Mouse (Mus musculus): ENCODE data around the gene Ifnk.

GRCm38 (mm10) chr4:35136996-35137395 lies 14.9 kb upstream of the Ifnk start:
- TF ChIP-seq CTCF (IDR thresholded peaks at IDR 0.05; ENCODE audit: extremely low read depth, insufficient read length, insufficient replicate concordance, low read depth, low read length), result no peak
- no peak for TF ChIP-seq POLR2A (IDR thresholded peaks at IDR 0.05; ENCODE audit: low read depth, low read length)

Measured in small intestine, adult 2 months (tissue).